Mouse (Mus musculus) midbrain, embryonic 14.5 days (tissue): Measurements from ENCODE around the gene C1qtnf7. TPM values are rescaled to one million over a fixed set of nuclear protein-coding genes. Genes with fewer than 3 reads are reported as not detected.

Experiments used
- ATAC-seq: fragments of 200-750 bp; cut with Nextera tagmentation; 2 replicates; pipeline ENCODE4 v1.8.0; 2017; ENCODE audit warnings: moderate number of reproducible peaks, moderate library complexity; ENCODE audit not compliant: low FRiP score, low TSS enrichment
- DNase-seq: peaks from one replicate; pipeline ENCODE4 v3.0.0-alpha.2; 2015
- H3K27ac ChIP-seq: fragments of 300-500 bp; sonication (generic); replicated peaks from 2 replicates; pipeline ENCODE4 v1.5.1; 2014; ENCODE audit warnings: mild to moderate bottlenecking, low read depth, low read length, moderate library complexity
- H3K27me3 ChIP-seq: fragments of 300-500 bp; sonication (generic); 2 replicates; pipeline ENCODE4 v1.6.1; 2014; ENCODE audit warnings: low read length, control low read depth, mixed read lengths; ENCODE audit not compliant: control insufficient read depth, insufficient read depth
- H3K36me3 ChIP-seq: fragments of 300-500 bp; sonication (generic); 2 replicates; pipeline ENCODE4 v1.6.1; 2014; ENCODE audit warnings: low read length, control low read depth; ENCODE audit not compliant: control insufficient read depth, insufficient read depth
- H3K4me1 ChIP-seq: fragments of 300-500 bp; sonication (generic); 2 replicates; pipeline ENCODE4 v1.6.1; 2014; ENCODE audit warnings: mild to moderate bottlenecking, antibody characterized with exemption, low read length, control low read depth; ENCODE audit not compliant: control insufficient read depth, insufficient read depth
- H3K4me2 ChIP-seq: fragments of 300-500 bp; sonication (generic); 2 replicates; pipeline ENCODE4 v1.6.1; 2014; ENCODE audit warnings: mild to moderate bottlenecking, low read length, moderate library complexity
- H3K4me3 ChIP-seq: fragments of 300-500 bp; sonication (generic); replicated peaks from 2 replicates; pipeline ENCODE4 v1.5.1; 2014; ENCODE audit warnings: low read depth, low read length
- H3K9ac ChIP-seq: fragments of 300-500 bp; sonication (generic); replicated peaks from 2 replicates; pipeline ENCODE4 v1.6.1; 2014; ENCODE audit warnings: mild to moderate bottlenecking, low read length, moderate library complexity
- H3K9me3 ChIP-seq: fragments of 300-500 bp; sonication (generic); 2 replicates; pipeline ENCODE4 v1.6.1; 2016; ENCODE audit warnings: low read length, control low read depth, mixed read lengths; ENCODE audit not compliant: control insufficient read depth
- WGBS: fragments of 180-500 bp; shearing (Covaris S2); extraction: QIAGEN DNeasy Blood & Tissue Kit; methylation state at CpG from one replicate; pipeline ENCODE4 v1.1.7; 2014; 5-methylcytosine and 5-hydroxymethylcytosine counted together
- polyA plus RNA-seq: library from polyadenylated mRNA; unstranded; fragments of >200 nt; fragmentation: Nextera tagmentation; extraction: Ambion mirVana; gene quantifications from 2 replicates; pipeline ENCODE4 v1.2.1, GENCODE M21; 2014

C1qtnf7 gene
- polyA plus RNA-seq, 1 experiment from 2014 or later, result 2.1 TPM

DNA sequence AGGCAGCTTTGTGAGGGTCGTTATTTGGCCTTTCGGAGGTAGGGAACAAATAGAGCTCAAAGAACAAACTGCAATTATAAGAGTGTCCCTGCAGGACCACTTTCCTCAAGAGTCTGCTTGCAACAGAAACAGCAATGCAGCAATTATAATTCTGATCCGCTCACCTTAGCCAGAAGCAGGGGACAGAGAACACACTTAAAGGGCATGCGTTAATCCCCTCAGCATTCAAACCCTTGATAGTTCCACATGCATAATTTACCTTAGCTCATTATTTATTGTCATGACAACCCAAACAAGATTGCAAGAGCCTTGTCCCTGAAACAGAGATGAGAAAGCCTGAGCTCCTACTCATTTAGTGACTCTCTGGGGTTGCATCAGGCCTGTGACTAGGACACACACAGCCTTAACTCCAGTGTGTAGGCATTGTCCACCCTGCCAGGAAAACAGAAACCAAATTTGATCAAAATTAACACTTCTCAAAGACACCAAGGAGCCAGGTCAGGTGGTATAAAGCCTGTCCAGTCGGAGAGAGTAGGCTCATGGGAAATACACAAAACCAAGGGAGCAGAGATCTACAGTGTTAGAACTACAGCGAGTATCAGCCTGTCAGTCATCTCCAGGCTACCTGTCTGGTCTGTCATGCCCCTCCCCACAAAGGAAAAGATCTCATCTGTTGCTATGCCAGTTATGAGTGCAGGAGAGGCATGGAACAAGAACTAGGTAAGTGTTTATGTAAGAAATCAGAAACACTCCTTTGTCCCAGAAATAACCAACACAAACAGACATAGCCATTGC lies 68.2 kb downstream of the C1qtnf7 start:
- 47% methylated on average over 6 of the region's 6 CpGs for WGBS
- DNase-seq (peak; percentile 40), ATAC-seq (peak; percentile 25; the same call in 1 of the 2 replicates)
- Histone ChIP-seq H3K9ac (no peak overlapping the region), H3K36me3 (no peaks in the 10 kb centered on the region), H3K4me3 (no peak overlapping the region), H3K27ac (no peak overlapping the region), H3K4me1 (peaks cover 13% of the 10 kb centered on the region; the same call in 1 of the 2 replicates), H3K27me3 (no peaks in the 10 kb centered on the region), H3K9me3 (no peaks in the 10 kb centered on the region), H3K4me2 (no peak overlapping the region)

DNA sequence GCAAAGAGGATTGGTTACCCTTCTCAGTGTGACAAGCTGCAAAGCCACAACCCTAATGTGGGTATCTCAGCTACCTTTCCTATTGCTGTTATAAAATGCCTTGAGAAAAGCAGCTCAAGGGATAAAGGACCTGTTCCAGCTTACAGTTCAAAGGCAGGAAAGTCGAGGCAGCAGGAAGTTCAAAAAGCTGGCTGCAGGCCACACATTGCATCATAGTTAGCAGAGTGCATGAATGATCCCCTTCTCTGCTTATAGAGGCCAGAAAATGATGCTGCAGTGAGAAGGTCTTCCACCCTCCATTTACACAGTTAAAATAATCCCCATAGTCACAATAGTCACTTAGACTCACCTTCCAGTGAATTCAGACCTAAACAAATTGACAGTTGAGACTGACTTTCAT lies 69.1 kb downstream of the C1qtnf7 start:
- Histone ChIP-seq H3K27ac (no peak overlapping the region), H3K4me2 (no peak overlapping the region), H3K36me3 (no peaks in the 10 kb centered on the region), H3K27me3 (no peaks in the 10 kb centered on the region), H3K4me3 (no peak overlapping the region), H3K9me3 (no peaks in the 10 kb centered on the region), H3K4me1 (peaks cover 15% of the 10 kb centered on the region; the same call in 1 of the 2 replicates), H3K9ac (no peak overlapping the region)
- DNase-seq (peak; percentile 15), ATAC-seq (no peak)
- 31% methylated on average over 1 of the region's 1 CpGs for WGBS

DNA sequence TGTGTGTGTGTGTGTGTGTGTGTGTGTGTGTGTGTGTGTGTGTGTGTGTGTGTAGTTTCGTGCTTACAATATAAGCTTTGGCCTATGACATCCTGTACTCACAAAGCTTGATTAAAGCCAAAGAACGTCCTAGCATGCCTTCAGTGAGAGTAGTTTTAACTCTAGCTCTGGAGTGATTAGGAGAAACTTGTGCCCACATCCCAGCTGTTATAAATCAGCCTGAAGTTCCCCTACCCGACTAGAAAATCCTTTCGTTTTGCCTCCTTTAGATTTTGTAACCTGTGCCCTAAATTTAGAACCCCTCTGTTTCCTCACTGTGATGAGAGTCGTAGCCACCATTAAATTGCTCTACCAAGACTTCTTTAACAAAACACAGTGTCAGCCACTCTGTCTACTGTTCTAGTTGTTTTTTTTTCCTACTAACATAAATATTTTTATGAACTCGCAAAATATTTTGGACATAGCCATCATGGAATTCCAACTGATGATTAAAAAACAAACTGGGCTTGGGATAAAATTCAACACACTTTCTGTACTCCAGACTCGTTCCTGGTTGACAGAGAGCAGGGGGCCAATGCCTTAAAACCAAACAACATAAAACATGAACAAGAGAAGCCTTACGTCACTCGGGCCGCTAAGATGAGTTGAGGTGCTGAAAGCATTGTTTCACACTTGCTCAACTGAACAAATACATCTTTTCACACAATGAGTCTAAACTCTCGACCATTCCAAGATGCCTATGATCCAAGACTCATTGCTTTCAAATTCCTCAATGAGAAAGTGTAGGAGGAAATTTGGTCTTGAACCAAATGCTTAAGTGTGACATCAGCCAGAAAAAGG lies 70.3 kb downstream of the C1qtnf7 start:
- Histone ChIP-seq H3K9me3 (no peaks in the 10 kb centered on the region), H3K36me3 (no peaks in the 10 kb centered on the region), H3K27ac (no peak overlapping the region), H3K4me3 (no peak overlapping the region), H3K9ac (no peak overlapping the region), H3K27me3 (no peaks in the 10 kb centered on the region), H3K4me1 (peaks cover 15% of the 10 kb centered on the region; the same call in 1 of the 2 replicates), H3K4me2 (no peak overlapping the region)
- WGBS, result 83% methylated on average over 11 of the region's 11 CpGs
- no peak for ATAC-seq
- DNase-seq, result no peak

DNA sequence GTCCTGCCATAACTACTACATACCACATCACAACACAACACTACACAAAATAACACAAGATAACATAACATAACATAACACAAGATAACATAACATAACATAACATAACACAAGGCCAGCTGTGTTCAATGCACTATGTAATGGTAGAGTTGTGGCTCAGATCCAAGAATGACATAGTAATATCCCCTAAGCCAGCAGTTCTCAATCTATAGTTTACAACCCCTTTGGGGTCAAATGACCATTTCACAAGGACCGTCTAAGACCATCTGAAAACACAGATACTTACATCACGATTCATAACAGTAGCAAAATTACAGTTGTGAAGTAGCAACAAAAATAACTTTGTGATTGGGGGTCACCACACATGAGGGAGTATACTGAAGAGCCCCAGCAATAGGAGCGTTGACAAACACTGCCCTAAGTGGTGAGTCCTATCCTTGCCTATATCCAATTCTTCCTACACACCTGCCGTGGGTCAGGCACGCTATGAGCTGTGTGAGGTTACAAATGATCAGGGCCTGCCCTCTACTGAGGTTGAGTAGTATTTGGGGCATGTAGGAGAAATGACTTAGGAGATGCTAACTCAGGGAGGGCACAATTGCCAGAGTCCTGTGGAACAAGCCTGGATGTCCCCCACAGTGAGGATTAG lies 73.6 kb downstream of the C1qtnf7 start:
- WGBS, result 71% methylated on average over 5 of the region's 5 CpGs
- no peaks in the 10 kb centered on the region for H3K27me3 ChIP-seq

DNA sequence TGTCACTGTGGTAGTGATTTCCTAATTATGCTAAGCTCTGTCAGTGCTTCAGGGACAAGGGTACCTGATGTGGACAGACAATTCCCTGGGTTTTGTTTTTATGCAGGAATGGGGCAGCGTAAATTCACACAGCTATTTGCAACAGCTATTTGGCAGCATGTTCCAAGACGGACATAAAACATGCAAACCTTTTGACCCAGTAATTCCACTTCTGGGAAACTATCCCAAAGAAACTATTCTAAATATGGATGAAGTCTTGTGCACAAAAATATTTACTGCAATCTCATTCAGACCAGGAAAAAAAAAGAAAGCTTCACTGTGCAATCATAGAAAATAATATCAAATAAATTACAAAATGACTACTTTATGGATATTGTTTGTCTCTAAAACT lies 74.1 kb downstream of the C1qtnf7 start:
- Histone ChIP-seq H3K4me3 (no peak overlapping the region), H3K4me2 (no peak overlapping the region), H3K27ac (no peak overlapping the region), H3K36me3 (no peaks in the 10 kb centered on the region), H3K9me3 (no peaks in the 10 kb centered on the region), H3K9ac (no peak overlapping the region), H3K4me1 (peaks cover 2% of the 10 kb centered on the region; the same call in 1 of the 2 replicates), H3K27me3 (no peaks in the 10 kb centered on the region)
- DNase-seq (no peak), ATAC-seq (no peak)
- 11% methylated on average over 2 of the region's 2 CpGs for WGBS

More for the DNA sequence above, 73.6 kb downstream of the C1qtnf7 start:
- Histone ChIP-seq H3K27ac (no peak overlapping the region), H3K4me2 (no peak overlapping the region), H3K36me3 (no peaks in the 10 kb centered on the region), H3K9ac (no peak overlapping the region), H3K9me3 (no peaks in the 10 kb centered on the region), H3K4me3 (no peak overlapping the region), H3K4me1 (peaks cover 6% of the 10 kb centered on the region; the same call in 1 of the 2 replicates)
- peak; percentile 36 for DNase-seq
- ATAC-seq, result no peak

DNA sequence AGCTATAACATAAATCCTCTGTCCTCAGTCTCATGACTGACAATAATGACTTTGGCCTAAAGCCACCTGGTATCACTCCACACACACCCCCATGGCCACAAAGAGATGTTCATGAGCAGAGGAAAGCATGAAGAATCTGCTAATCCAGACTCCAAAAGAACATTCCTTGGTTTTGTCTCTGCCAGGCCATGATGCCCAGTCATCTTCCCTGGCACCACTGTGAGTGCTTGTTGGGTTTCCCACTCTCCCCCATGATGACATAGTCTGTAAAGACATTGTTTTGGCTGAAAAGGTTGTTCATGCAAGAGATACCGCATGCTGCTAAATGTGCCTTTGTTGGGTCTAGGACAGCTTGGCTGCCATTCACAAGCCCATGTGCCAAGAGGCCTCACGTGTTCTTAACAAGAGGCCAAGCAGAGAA lies 75.0 kb downstream of the C1qtnf7 start:
- H3K27ac ChIP-seq, result no peak overlapping the region
- H3K36me3 ChIP-seq, result no peaks in the 10 kb centered on the region
- H3K9ac ChIP-seq, result no peak overlapping the region
- H3K4me3 ChIP-seq, result no peak overlapping the region
- no peaks in the 10 kb centered on the region for H3K27me3 ChIP-seq
- 82% methylated on average over 2 of the region's 2 CpGs for WGBS
- ATAC-seq (no peak), DNase-seq (no peak)
- H3K4me1 ChIP-seq, result 0 out of 2 replicates have a peak, but pooled peaks cover 2% of the 10 kb centered on the region
- no peaks in the 10 kb centered on the region for H3K9me3 ChIP-seq
- H3K4me2 ChIP-seq, result no peak overlapping the region

DNA sequence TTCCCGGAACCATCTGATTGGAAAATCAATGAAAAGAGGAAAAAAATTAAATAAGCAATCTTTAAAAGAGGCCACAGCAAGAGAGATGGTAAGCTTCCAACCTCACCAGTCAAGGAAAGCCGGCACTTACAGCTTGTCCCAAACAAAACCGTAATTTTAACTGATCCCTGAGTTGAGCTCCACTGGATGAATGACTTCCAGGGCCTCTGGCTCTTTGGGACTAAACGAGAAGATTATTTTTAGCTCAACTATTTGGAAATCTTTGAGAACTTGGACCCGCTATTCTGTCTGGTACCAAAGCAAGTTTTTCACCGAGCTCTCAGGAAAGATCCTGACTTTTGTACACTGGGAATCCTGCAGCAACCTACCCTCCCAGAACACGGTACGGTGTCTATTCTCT lies 86.3 kb downstream of the C1qtnf7 start:
- Histone ChIP-seq H3K4me3 (no peak overlapping the region), H3K4me2 (no peak overlapping the region), H3K27me3 (no peaks in the 10 kb centered on the region), H3K9me3 (no peaks in the 10 kb centered on the region), H3K36me3 (no peaks in the 10 kb centered on the region), H3K9ac (no peak overlapping the region), H3K27ac (no peak overlapping the region), H3K4me1 (no peaks in the 10 kb centered on the region)
- WGBS, result 93% methylated on average over 8 of the region's 8 CpGs
- DNase-seq, result no peak
- ATAC-seq, result no peak

DNA sequence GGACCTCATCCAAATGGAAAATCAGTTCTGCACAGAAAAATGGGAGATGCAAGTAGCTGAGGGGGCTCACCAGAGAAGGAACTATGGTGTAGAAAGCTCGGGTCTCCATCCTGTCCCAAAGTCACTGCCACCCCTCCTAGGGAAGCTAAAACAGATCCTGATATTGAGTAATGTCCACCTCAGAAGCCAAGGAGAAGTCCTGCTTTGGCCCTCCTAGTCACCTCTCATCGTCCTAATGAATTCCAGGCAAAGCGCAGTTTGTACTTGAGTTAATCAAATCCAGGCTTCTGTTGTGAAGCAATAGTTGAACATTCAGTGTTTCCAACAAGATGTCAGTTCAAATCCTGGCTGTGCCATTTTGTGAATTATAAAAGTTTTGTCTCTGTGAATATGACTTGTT lies 87.2 kb downstream of the C1qtnf7 start:
- Histone ChIP-seq H3K4me1 (no peaks in the 10 kb centered on the region), H3K9ac (no peak overlapping the region), H3K27ac (no peak overlapping the region), H3K36me3 (no peaks in the 10 kb centered on the region), H3K4me2 (no peak overlapping the region), H3K4me3 (no peak overlapping the region), H3K27me3 (no peaks in the 10 kb centered on the region), H3K9me3 (no peaks in the 10 kb centered on the region)
- no peak for ATAC-seq
- WGBS, result 89% methylated on average over 3 of the region's 3 CpGs
- DNase-seq, result no peak
